Mouse (Mus musculus): Measurements from ENCODE around the gene Pxylp1. TPM values are rescaled to one million over a fixed set of nuclear protein-coding genes. Genes with fewer than 3 reads are reported as not detected.
A peak's percentile ranks its signal among the peaks of the same experiment; 100 is the strongest.

Gene Pxylp1
- polyA plus RNA-seq, 1 experiment from 2014 or later: 22.2 TPM

- 64% methylated on average over 3 of the region's 3 CpGs for WGBS
- H3K4me3 ChIP-seq (ENCODE audit: low read length): no peak overlapping the region
- no peak for ATAC-seq (ENCODE audit: low FRiP score, low TSS enrichment)
- no peak overlapping the region for H3K27ac ChIP-seq (ENCODE audit: low read length)
- no peak overlapping the region for H3K4me2 ChIP-seq (replicated peaks; ENCODE audit: low read depth, low read length)
- H3K9me3 ChIP-seq (ENCODE audit: low read length): no peaks in the 10 kb centered on the region
- H3K9ac ChIP-seq (replicated peaks; ENCODE audit: low read length): no peak overlapping the region
- no peaks in the 10 kb centered on the region for H3K36me3 ChIP-seq (ENCODE audit: insufficient read depth, low read length)
- peaks cover 29% of the 10 kb centered on the region for H3K4me1 ChIP-seq (ENCODE audit: insufficient read depth, low read length)
- H3K27me3 ChIP-seq (ENCODE audit: insufficient read depth, low read length): no peaks in the 10 kb centered on the region
Measured at GRCm38 (mm10) chr9:96789906-96790305, 102.6 kb downstream of the Pxylp1 start.

GRCm38 (mm10) chr9:96787797-96788196 is 104.7 kb downstream of the Pxylp1 start:
- H3K9me3 ChIP-seq (ENCODE audit: low read length): no peaks in the 10 kb centered on the region
- no peak overlapping the region for H3K9ac ChIP-seq (replicated peaks; ENCODE audit: low read length)
- no peaks in the 10 kb centered on the region for H3K27me3 ChIP-seq (ENCODE audit: insufficient read depth, low read length)
- peaks cover 33% of the 10 kb centered on the region for H3K4me1 ChIP-seq (ENCODE audit: insufficient read depth, low read length)
- H3K4me3 ChIP-seq (ENCODE audit: low read length): peak overlapping the region; percentile 13
- peak overlapping the region; percentile 11; the same call in 1 of the 2 replicates for H3K27ac ChIP-seq (ENCODE audit: low read length)
- 74% methylated on average over 10 of the region's 10 CpGs for WGBS
- H3K4me2 ChIP-seq (replicated peaks; ENCODE audit: low read depth, low read length): peak overlapping the region; percentile 34; the same call in 1 of the 2 replicates
- no peaks in the 10 kb centered on the region for H3K36me3 ChIP-seq (ENCODE audit: insufficient read depth, low read length)
- ATAC-seq (ENCODE audit: low FRiP score, low TSS enrichment): peak; percentile 33; the same call in 1 of the 2 replicates

GRCm38 (mm10) chr9:96785871-96786342 is 106.6 kb downstream of the Pxylp1 start:
- peak overlapping the region; percentile 22 for H3K4me2 ChIP-seq (replicated peaks; ENCODE audit: low read depth, low read length)
- no peaks in the 10 kb centered on the region for H3K27me3 ChIP-seq (ENCODE audit: insufficient read depth, low read length)

GRCm38 (mm10) chr9:96785187-96785586 is 107.3 kb downstream of the Pxylp1 start:
- Histone ChIP-seq H3K4me3 (ENCODE audit: low read length) (no peak overlapping the region), H3K9me3 (ENCODE audit: low read length) (no peaks in the 10 kb centered on the region), H3K27ac (ENCODE audit: low read length) (peak overlapping the region; percentile 85), H3K4me2 (replicated peaks; ENCODE audit: low read depth, low read length) (no peak overlapping the region), H3K9ac (replicated peaks; ENCODE audit: low read length) (no peak overlapping the region), H3K27me3 (ENCODE audit: insufficient read depth, low read length) (no peaks in the 10 kb centered on the region), H3K4me1 (ENCODE audit: insufficient read depth, low read length) (peaks cover 33% of the 10 kb centered on the region), H3K36me3 (ENCODE audit: insufficient read depth, low read length) (no peaks in the 10 kb centered on the region)
- WGBS: 67% methylated on average over 3 of the region's 3 CpGs
- no peak for ATAC-seq (ENCODE audit: low FRiP score, low TSS enrichment)

More at GRCm38 (mm10) chr9:96785871-96786342, 106.6 kb downstream of the Pxylp1 start:
- no peak overlapping the region for H3K4me3 ChIP-seq (ENCODE audit: low read length)
- H3K9me3 ChIP-seq (ENCODE audit: low read length): no peaks in the 10 kb centered on the region
- H3K27ac ChIP-seq (ENCODE audit: low read length): peak overlapping the region; percentile 85
- peaks cover 33% of the 10 kb centered on the region for H3K4me1 ChIP-seq (ENCODE audit: insufficient read depth, low read length)
- ATAC-seq (ENCODE audit: low FRiP score, low TSS enrichment): peak; percentile 77
- H3K36me3 ChIP-seq (ENCODE audit: insufficient read depth, low read length): no peaks in the 10 kb centered on the region
- WGBS: 21% methylated on average over 9 of the region's 9 CpGs
- no peak overlapping the region for H3K9ac ChIP-seq (replicated peaks; ENCODE audit: low read length)

GRCm38 (mm10) chr9:96783667-96784066 is 108.8 kb downstream of the Pxylp1 start:
- Histone ChIP-seq H3K4me3 (ENCODE audit: low read length) (no peak overlapping the region), H3K27me3 (ENCODE audit: insufficient read depth, low read length) (no peaks in the 10 kb centered on the region), H3K27ac (ENCODE audit: low read length) (no peak overlapping the region), H3K9ac (replicated peaks; ENCODE audit: low read length) (no peak overlapping the region), H3K4me2 (replicated peaks; ENCODE audit: low read depth, low read length) (no peak overlapping the region), H3K4me1 (ENCODE audit: insufficient read depth, low read length) (peaks cover 33% of the 10 kb centered on the region), H3K9me3 (ENCODE audit: low read length) (no peaks in the 10 kb centered on the region), H3K36me3 (ENCODE audit: insufficient read depth, low read length) (no peaks in the 10 kb centered on the region)
- WGBS: 90% methylated on average over 9 of the region's 9 CpGs
- ATAC-seq (ENCODE audit: low FRiP score, low TSS enrichment): no peak

- no peak overlapping the region for H3K4me2 ChIP-seq (replicated peaks; ENCODE audit: low read depth, low read length)
- H3K4me3 ChIP-seq (ENCODE audit: low read length): no peak overlapping the region
- 61% methylated on average over 5 of the region's 5 CpGs for WGBS
- no peaks in the 10 kb centered on the region for H3K36me3 ChIP-seq (ENCODE audit: insufficient read depth, low read length)
- peaks cover 31% of the 10 kb centered on the region for H3K4me1 ChIP-seq (ENCODE audit: insufficient read depth, low read length)
- no peak for ATAC-seq (ENCODE audit: low FRiP score, low TSS enrichment)
- no peak overlapping the region for H3K27ac ChIP-seq (ENCODE audit: low read length)
- H3K9me3 ChIP-seq (ENCODE audit: low read length): no peaks in the 10 kb centered on the region
- no peaks in the 10 kb centered on the region for H3K27me3 ChIP-seq (ENCODE audit: insufficient read depth, low read length)
- no peak overlapping the region for H3K9ac ChIP-seq (replicated peaks; ENCODE audit: low read length)
Measured at GRCm38 (mm10) chr9:96783258-96783657, 109.2 kb downstream of the Pxylp1 start.

GRCm38 (mm10) chr9:96782062-96782461 is 110.4 kb downstream of the Pxylp1 start:
- Histone ChIP-seq H3K9me3 (ENCODE audit: low read length) (no peaks in the 10 kb centered on the region), H3K9ac (replicated peaks; ENCODE audit: low read length) (no peak overlapping the region), H3K4me3 (ENCODE audit: low read length) (no peak overlapping the region), H3K27ac (ENCODE audit: low read length) (no peak overlapping the region), H3K4me2 (replicated peaks; ENCODE audit: low read depth, low read length) (no peak overlapping the region), H3K27me3 (ENCODE audit: insufficient read depth, low read length) (no peaks in the 10 kb centered on the region), H3K4me1 (ENCODE audit: insufficient read depth, low read length) (peaks cover 20% of the 10 kb centered on the region), H3K36me3 (ENCODE audit: insufficient read depth, low read length) (no peaks in the 10 kb centered on the region)
- ATAC-seq (ENCODE audit: low FRiP score, low TSS enrichment): no peak
- 73% methylated on average over 8 of the region's 8 CpGs for WGBS

Other genes starting within 250 kb of the Pxylp1 start
- 22.1 and 24.8 TPM in 2 replicates for gene Zbtb38, start 139.8 kb downstream of the Pxylp1 start, polyA plus RNA-seq (2015; fragmentation: Nextera tagmentation; extraction: Ambion mirVana)
- gene Spsb4, start 126.2 kb upstream of the Pxylp1 start, polyA plus RNA-seq (2015; fragmentation: Nextera tagmentation; extraction: Ambion mirVana): 64.3 and 66.6 TPM in 2 replicates
- 64.4 and 76.5 TPM in 2 replicates for gene Slc25a36, start 218.5 kb upstream of the Pxylp1 start, polyA plus RNA-seq (2015; fragmentation: Nextera tagmentation; extraction: Ambion mirVana)